Comparison of ENCODE assay signal across 29 mouse cellular contexts in the genomic region with DNA sequence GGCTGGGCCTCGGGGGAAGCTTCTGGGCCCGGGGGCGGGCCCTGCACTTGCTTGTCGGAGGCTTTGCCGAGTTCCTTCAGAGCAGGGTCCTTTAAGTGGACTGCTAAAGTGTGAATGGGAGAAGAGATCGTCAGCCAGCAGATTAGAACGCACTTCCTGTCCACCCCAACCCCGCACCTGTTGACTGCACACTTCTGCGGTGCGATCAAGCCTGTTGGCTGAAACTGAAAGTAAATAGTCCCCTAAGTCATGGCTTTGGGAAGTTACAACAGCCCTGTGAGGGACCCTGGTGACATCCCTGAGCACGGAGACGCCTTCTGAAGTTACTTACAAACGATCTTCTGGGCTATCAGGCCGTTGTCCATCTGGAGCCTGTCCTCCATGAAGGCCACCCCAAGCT. TPM values are rescaled to one million over a fixed set of nuclear protein-coding genes. Genes with fewer than 3 reads are reported as not detected.
DNase-seq lines count a peak whose midpoint lies in the region; ATAC-seq and TF ChIP-seq lines count a peak whose summit lies in the region.
"Had no signal": no experiment of that assay in that cellular context is flagged by ENCODE, and none has a peak within 500 bp of the region (broad histone marks: within the 10 kb centered on the region; RNA-seq: fewer than 3 reads in every experiment).

No protein-coding gene starts in this region.

- no peak for TF ChIP-seq CTCF in bone marrow, adult 2 months (IDR thresholded peaks at IDR 0.05; ENCODE audit: control insufficient read depth, insufficient read depth, low read length)

- peak; percentile 45 for ATAC-seq in megakaryocyte progenitor cell, adult 5-6 weeks (replicated peaks; ENCODE audit: poor library complexity)
- no peak for ATAC-seq in hindbrain, embryonic 13.5 days (ENCODE audit: low FRiP score)
- ATAC-seq: forebrain, embryonic 15.5 days; inflammation-experienced regulatory T-cells, adult 6 months had no signal

- peaks cover 6% of the 10 kb centered on the region for H3K36me3 ChIP-seq in hindbrain, embryonic 13.5 days
- H3K36me3 ChIP-seq: forebrain, embryonic 15.5 days; hindbrain, embryonic 15.5 days; neural tube, embryonic 15.5 days; stomach, embryonic 15.5 days had no signal

- DNase-seq in A20 (ENCODE audit: low read depth, low spot score): peak; percentile 53
- DNase-seq in CD4-positive helper T cell, adult 2 months (ENCODE audit: low read depth, low spot score): peak; percentile 31
- DNase-seq in heart, postnatal 10 days: no peak
- DNase-seq in left cerebral cortex, postnatal 4 days: no peak
- DNase-seq: adrenal gland, adult 2 months; cerebellum, adult 8-10 months; cerebellum, postnatal 25 days; heart, postnatal 4 days; kidney, adult 11 months; kidney, postnatal 4 days; liver; lung, adult 2 months; lung, postnatal 10 days; midbrain, embryonic 14.5 days; retina, postnatal 1 day; right cerebral cortex, postnatal 14 days; thymus, postnatal 25 days had no signal

- H3K27me3 ChIP-seq in hindbrain, embryonic 13.5 days: no peaks in the 10 kb centered on the region
- H3K27me3 ChIP-seq: forebrain, embryonic 15.5 days; hindbrain, embryonic 15.5 days; neural tube, embryonic 15.5 days; stomach, embryonic 15.5 days had no signal

- no peak overlapping the region for H3K9ac ChIP-seq in hindbrain, embryonic 13.5 days
- H3K9ac ChIP-seq: forebrain, embryonic 15.5 days; hindbrain, embryonic 15.5 days; liver, embryonic 14.5 days; neural tube, embryonic 15.5 days; stomach, embryonic 15.5 days had no signal

- H3K27ac ChIP-seq in bone marrow, adult 2 months (ENCODE audit: control insufficient read depth, insufficient read depth, low read depth, low read length, poor library complexity): no peak overlapping the region
- H3K27ac ChIP-seq in hindbrain, embryonic 13.5 days: no peak overlapping the region
- H3K27ac ChIP-seq: forebrain, embryonic 15.5 days; heart, embryonic 10.5 days; hindbrain, embryonic 15.5 days; kidney, postnatal 0 days; liver, embryonic 14.5 days; neural tube, embryonic 15.5 days; stomach, embryonic 15.5 days had no signal

- no peak for TF ChIP-seq POLR2A in bone marrow, adult 2 months (IDR thresholded peaks at IDR 0.05; ENCODE audit: borderline replicate concordance, control insufficient read depth, low read depth, low read length)

- H3K4me2 ChIP-seq in hindbrain, embryonic 13.5 days: no peak overlapping the region
- H3K4me2 ChIP-seq: forebrain, embryonic 15.5 days; hindbrain, embryonic 15.5 days; neural tube, embryonic 15.5 days; stomach, embryonic 15.5 days had no signal

- no peaks in the 10 kb centered on the region for H3K9me3 ChIP-seq in hindbrain, embryonic 13.5 days
- H3K9me3 ChIP-seq: forebrain, embryonic 15.5 days; heart, embryonic 10.5 days; hindbrain, embryonic 15.5 days; megakaryocyte, embryonic 14.5 days; neural tube, embryonic 15.5 days; stomach, embryonic 15.5 days had no signal

- intact Hi-C loops in heart, postnatal 10 days (cut with DNase I): no loop called here
- intact Hi-C loops in left cerebral cortex, postnatal 4 days (cut with DNase I): no loop called here

- H3K4me1 ChIP-seq in bone marrow, adult 2 months (ENCODE audit: control insufficient read depth, insufficient read depth, low read length): no peaks in the 10 kb centered on the region
- 0 out of 2 replicates have a peak, but pooled peaks cover 2% of the 10 kb centered on the region for H3K4me1 ChIP-seq in hindbrain, embryonic 13.5 days (replicated peaks)
- H3K4me1 ChIP-seq: stomach, embryonic 15.5 days had no signal

- peak overlapping the region; percentile 7 for H3K4me3 ChIP-seq in bone marrow, adult 2 months (replicated peaks; ENCODE audit: control insufficient read depth, low read depth, low read length)
- no peak overlapping the region for H3K4me3 ChIP-seq in hindbrain, embryonic 13.5 days
- H3K4me3 ChIP-seq: forebrain, embryonic 15.5 days; heart, embryonic 10.5 days; hindbrain, embryonic 15.5 days; megakaryocyte, embryonic 14.5 days; neural tube, embryonic 15.5 days; stomach, embryonic 15.5 days had no signal

- 51% methylated on average over 14 of the region's 14 CpGs for WGBS in bone marrow, adult 2 months
- 89% methylated on average over 14 of the region's 14 CpGs for WGBS in hindbrain, embryonic 13.5 days

RNA-seq across cellular contexts. Expression of gene Hlcs, which starts 45.2 kb away (rescaled TPM):
- polyA plus RNA-seq in bone marrow, adult 2 months (2011; ENCODE audit: insufficient read depth, insufficient read length, low replicate concordance, missing spikeins): 7.0 and 7.5 TPM in 2 replicates
- 8.2 and 9.8 TPM in 2 replicates for total RNA-seq in megakaryocyte progenitor cell, adult 5-6 weeks (2015)
- total RNA-seq in megakaryocyte progenitor cell, adult 5-6 weeks (2017): 4.3 and 6.0 TPM in 2 replicates
- polyA plus RNA-seq in hindbrain, embryonic 13.5 days (2015; fragmentation: Nextera tagmentation; extraction: Ambion mirVana): 8.0 and 9.3 TPM in 2 replicates
- total RNA-seq in heart, postnatal 10 days (2021): 1 to 10 TPM; 6.9 to 7.5 TPM
- 10 to 100 TPM; 11.7 to 11.8 TPM for total RNA-seq in left cerebral cortex, postnatal 4 days (2021)

Comparison
In these comparisons a context has a peak if more than half of its experiments do, and no peak if none do; other contexts are left out.
1. DNase-seq: peak in A20 (single experiment) and CD4-positive helper T cell, adult 2 months (single experiment); none in heart, postnatal 10 days (0 of 2) and left cerebral cortex, postnatal 4 days (single experiment).